Mouse (Mus musculus): ENCODE results near the gene Mmp20.

The Mmp20 gene

DNA sequence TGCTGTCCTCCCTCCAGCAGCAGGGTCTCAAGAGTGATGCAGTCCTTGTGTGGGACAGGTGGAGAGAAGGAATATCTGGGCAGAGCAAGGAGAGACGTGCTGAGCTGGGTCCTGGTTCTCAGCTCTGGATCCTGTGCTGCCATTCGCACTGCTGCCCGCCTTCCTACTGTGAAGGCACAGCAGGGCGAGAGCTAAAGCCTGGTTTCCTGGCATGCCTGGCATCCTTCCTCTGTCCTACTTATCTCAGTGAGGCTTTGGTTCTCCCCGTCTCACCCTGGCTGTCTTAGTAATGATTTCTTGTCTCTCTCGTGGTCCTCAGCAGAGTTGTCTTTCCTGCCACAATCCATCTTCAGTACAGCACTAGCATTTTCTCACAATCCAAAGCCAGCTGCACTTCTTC is 61.8 kb downstream of the Mmp20 start:
- DNase-seq (ENCODE audit: inconsistent age in 2 of 2, low spot score in 1 of 2), result no peak

DNA sequence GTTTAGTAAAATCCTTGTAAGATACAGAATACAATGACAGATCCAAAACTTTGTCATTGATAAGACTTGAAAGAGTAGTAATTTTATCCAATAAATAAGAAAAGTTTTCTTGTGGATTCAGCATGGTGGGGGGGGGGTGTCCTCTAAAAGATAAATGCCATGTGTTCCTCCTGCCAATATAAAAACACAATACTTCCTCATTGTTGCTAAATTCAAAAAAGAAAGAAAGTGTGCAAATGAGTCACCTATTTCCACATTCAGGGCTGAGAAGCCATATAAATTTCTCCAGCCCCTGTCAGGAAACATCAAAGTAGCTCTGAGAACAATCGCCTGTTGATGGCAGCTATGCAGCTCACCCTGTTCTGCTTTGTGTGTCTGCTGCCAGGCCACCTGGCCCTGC is 63.8 kb downstream of the Mmp20 start, which contains the start of gene Mmp7:
Gene Mmp7 (plus strand): TSS at position 301 of the 400 bp plus-strand sequence.
- DNase-seq (ENCODE audit: inconsistent age in 2 of 2, low spot score in 1 of 2), result no peak

DNA sequence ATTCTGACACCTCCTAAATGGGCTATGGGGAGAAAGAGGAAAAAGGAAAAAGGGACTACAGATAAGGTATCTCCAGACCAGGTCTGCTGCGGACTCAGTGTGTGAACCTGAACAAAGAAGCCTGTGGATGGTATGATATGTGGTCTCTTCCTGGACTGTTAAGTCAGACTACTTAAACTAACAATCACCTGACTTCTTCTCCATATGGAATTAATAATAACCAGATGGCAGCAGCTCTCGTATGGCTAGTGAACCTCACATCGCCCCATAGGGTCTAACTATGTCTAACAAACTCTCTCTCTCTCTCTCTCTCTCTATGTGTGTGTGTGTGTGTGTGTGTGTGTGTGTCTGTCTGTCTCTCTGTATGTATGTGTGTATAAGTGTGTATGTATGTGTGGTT is 65.9 kb downstream of the Mmp20 start:
- DNase-seq (ENCODE audit: inconsistent age in 2 of 2, low spot score in 1 of 2), result no peak

DNA sequence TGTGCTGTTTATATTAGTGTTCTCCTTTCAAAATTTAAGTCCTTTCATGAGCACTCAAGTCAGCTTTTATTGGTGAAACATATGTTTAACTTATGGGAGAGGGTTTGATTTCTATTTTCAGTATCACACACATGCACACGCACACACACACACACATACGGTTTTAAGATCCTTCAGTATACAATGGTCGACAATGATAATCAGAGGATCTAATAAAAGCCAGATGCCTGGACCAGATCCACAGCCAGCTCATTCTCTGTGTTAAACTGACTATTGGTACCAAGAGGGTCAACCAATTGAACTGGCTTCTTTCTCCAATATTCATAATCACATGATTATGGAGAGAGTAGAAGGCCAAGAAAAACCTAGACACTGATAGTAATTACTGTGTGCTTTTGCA is 67.6 kb downstream of the Mmp20 start:
- no peak for DNase-seq (ENCODE audit: inconsistent age in 2 of 2, low spot score in 1 of 2)

DNA sequence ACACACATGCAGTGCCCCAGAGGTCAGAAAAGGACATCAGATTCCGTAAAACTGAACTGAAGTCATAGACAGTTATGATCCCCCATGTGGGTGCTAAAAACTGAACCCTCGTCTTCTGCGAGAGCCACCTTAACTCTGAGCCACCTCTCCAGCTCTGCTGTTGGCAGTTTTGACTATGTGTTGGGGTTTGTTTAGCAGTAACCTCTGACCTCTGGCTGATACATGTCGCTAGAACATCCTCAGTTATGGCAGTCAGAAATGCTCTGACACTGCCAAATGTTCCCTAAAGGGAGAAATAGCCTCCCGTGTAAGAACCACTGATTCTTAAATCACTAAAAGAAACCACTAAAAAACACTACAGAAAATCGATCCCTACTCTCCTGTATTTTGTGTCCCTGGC is 80.7 kb downstream of the Mmp20 start:
- DNase-seq (ENCODE audit: inconsistent age in 2 of 2, low spot score in 1 of 2), result no peak

DNA sequence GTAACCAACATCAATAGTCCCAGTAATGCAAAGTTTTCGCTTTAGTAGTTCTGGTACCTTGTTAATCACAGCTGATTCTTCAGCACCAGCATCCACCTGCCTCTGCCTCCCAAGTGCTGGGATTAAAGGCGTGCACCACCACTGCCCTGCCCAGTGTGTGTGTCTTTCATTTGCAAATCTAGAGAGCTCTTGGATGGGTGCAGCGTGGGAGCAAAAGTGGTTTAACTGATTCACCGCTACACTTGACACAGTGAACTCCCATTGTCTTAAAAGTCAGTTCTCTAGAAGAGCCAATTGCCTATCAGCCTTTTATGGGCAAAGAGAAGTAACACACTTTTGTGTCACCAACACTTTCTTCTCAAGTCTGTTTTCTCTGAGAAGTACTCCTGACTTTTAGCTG is 83.2 kb downstream of the Mmp20 start:
- DNase-seq (ENCODE audit: inconsistent age in 2 of 2, low spot score in 1 of 2), result no peak

DNA sequence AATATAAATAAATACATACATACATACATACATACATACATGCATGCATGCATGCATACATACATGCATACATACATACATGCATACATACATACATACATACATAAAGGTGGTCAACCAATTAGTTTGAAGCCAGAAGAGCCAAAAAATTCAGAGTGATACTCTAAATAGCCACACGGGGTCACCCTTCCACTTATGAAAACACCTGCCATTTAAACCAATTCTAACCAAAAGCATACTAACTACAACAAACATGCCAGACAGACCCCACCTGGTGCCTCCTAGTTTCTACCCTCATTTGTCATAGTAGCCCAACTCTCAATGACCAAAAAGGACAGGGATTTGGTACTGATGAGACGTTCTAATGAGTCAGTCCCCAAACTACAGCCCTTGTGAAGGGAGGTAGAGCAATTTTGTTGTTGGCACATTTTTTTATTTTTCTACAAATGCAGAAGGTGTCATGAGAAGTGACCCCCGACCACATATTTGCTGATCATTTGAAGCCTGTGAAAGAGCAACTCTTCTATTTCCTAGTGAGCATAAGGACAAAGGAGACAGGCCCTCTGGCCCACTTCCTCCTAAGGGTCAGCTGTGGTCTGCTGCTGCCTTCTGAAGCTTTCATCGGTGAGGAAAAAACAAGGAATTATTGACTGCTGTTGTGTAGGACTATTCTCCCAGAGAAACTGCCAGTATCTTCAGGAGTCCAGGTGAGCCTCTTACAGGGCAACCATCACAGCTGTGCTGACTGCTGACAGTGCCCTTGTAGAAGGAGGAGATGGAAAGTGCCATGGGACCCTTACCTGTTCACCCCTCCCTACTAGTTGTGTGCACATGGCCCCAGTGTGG is 86.3 kb downstream of the Mmp20 start:
- DNase-seq (ENCODE audit: inconsistent age in 2 of 2, low spot score in 1 of 2), result peak; percentile 44 to 82

DNA sequence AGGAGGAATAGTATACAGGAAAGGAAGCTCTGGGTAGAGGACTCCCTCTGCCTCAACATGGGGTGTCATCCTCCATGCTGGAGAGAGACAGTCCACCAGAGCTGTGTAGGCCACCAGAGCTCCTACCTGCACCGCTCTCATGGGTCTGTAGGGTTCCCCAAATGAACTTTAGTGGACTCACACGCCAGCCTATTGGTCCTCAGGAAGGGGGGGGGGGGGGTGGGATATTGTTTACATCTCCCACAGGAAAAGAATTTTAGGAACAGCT is 86.8 kb downstream of the Mmp20 start:
- no peak for DNase-seq (ENCODE audit: inconsistent age in 2 of 2, low spot score in 1 of 2)

DNA sequence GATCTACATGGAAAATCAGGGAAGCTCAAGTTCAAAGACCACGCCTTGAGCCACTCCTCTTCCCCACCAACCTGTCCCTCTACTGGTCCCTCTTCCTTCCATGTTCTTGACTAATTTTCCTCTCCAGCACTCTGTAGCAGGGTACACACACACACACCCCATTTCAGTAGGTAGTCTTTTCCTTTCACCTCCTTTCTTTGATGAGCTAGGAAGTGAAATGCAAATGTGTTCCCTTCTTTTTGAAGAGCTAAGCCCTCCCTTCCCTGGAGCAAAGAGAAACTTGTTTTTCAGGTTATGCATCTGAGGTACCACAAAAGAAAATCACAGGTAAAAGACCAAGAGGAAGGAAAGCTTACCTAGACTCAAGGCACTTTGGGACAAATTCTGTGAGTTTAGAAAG is 93.5 kb downstream of the Mmp20 start:
- DNase-seq (ENCODE audit: inconsistent age in 2 of 2, low spot score in 1 of 2), result no peak

Data from adrenal gland, adult (tissue).